ENCODE assay signal across 18 mouse cellular contexts in genomic region chr17:5188400-5188799, GRCm38 (mm10).
DNase-seq lines count a peak whose midpoint lies in the region; ATAC-seq and TF ChIP-seq lines count a peak whose summit lies in the region.
"Had no signal": no experiment of that assay in that cellular context is flagged by ENCODE, and none has a peak within 500 bp of the region (broad histone marks: within the 10 kb centered on the region; RNA-seq: fewer than 3 reads in every experiment).

No protein-coding gene starts in this region.

- H3K4me2 ChIP-seq in embryonic facial prominence, embryonic 13.5 days: no peak overlapping the region
- H3K4me2 ChIP-seq in kidney, embryonic 14.5 days (replicated peaks; ENCODE audit: low read depth, low read length): no peak overlapping the region
- H3K4me2 ChIP-seq in lung, embryonic 14.5 days: no peak overlapping the region

- ATAC-seq in embryonic facial prominence, embryonic 13.5 days (ENCODE audit: insufficient number of reproducible peaks, insufficient read depth, low FRiP score, low TSS enrichment, low read depth): no peak
- ATAC-seq in kidney, embryonic 14.5 days (ENCODE audit: low FRiP score, low TSS enrichment): no peak
- ATAC-seq in lung, embryonic 14.5 days (ENCODE audit: insufficient read depth): no peak
- ATAC-seq: CD4-positive, CD25-positive, alpha-beta regulatory T cell, adult 4 months had no signal

- DNase-seq in embryonic facial prominence, embryonic 10.5 days (ENCODE audit: low spot score): no peak
- DNase-seq in kidney, postnatal 4 days: no peak
- no peak for DNase-seq in lung, embryonic 14.5 days
- DNase-seq in lung, postnatal 25 days (ENCODE audit: low spot score): no peak
- peak; percentile 57 for DNase-seq in A20 (ENCODE audit: low read depth, low spot score)
- no peak for DNase-seq in spleen, postnatal 4 days (ENCODE audit: low spot score in 2 of 2)
- DNase-seq: adrenal gland, postnatal 14 days; cerebellum, postnatal 14 days; gastrocnemius, postnatal 10 days; heart, adult 2 months; heart, postnatal 4 days; kidney, adult 9 months; lung, postnatal 10 days; thymus, adult 2 months had no signal

- no peaks in the 10 kb centered on the region for H3K9me3 ChIP-seq in embryonic facial prominence, embryonic 13.5 days
- H3K9me3 ChIP-seq in embryonic facial prominence, embryonic 10.5 days: no peaks in the 10 kb centered on the region
- no peaks in the 10 kb centered on the region for H3K9me3 ChIP-seq in kidney, embryonic 14.5 days (ENCODE audit: control insufficient read depth, low read length)
- H3K9me3 ChIP-seq in lung, embryonic 14.5 days (ENCODE audit: low read depth, low read length): no peaks in the 10 kb centered on the region
- H3K9me3 ChIP-seq: G1E had no signal

- H3K4me3 ChIP-seq in embryonic facial prominence, embryonic 13.5 days: no peak overlapping the region
- no peak overlapping the region for H3K4me3 ChIP-seq in embryonic facial prominence, embryonic 10.5 days
- H3K4me3 ChIP-seq in kidney, embryonic 14.5 days (ENCODE audit: low read length): no peak overlapping the region
- H3K4me3 ChIP-seq in lung, embryonic 14.5 days (ENCODE audit: low read depth, low read length): no peak overlapping the region
- H3K4me3 ChIP-seq: heart, adult 2 months had no signal

- no peaks in the 10 kb centered on the region for H3K36me3 ChIP-seq in embryonic facial prominence, embryonic 13.5 days
- H3K36me3 ChIP-seq in embryonic facial prominence, embryonic 10.5 days (replicated peaks): no peaks in the 10 kb centered on the region
- no peaks in the 10 kb centered on the region for H3K36me3 ChIP-seq in kidney, embryonic 14.5 days (ENCODE audit: control insufficient read depth, insufficient read depth, low read length)
- no peaks in the 10 kb centered on the region for H3K36me3 ChIP-seq in lung, embryonic 14.5 days (ENCODE audit: insufficient read depth)

- 0 out of 2 replicates have a peak overlapping the region, but pooled peaks have one; percentile 39 for H3K27ac ChIP-seq in embryonic facial prominence, embryonic 13.5 days
- no peak overlapping the region for H3K27ac ChIP-seq in embryonic facial prominence, embryonic 10.5 days (replicated peaks)
- H3K27ac ChIP-seq in kidney, embryonic 14.5 days (ENCODE audit: low read depth, low read length): 0 out of 2 replicates have a peak overlapping the region, but pooled peaks have one; percentile 17
- H3K27ac ChIP-seq in lung, embryonic 14.5 days (ENCODE audit: low read depth): peak overlapping the region; percentile 30; the same call in 1 of the 2 replicates

- WGBS in embryonic facial prominence, embryonic 13.5 days: 66% methylated on average over 7 of the region's 7 CpGs
- 82% methylated on average over 7 of the region's 7 CpGs for WGBS in embryonic facial prominence, embryonic 10.5 days
- WGBS in kidney, embryonic 14.5 days: 86% methylated on average over 7 of the region's 7 CpGs
- WGBS in lung, embryonic 14.5 days: 77% methylated on average over 7 of the region's 7 CpGs

- H3K4me1 ChIP-seq in embryonic facial prominence, embryonic 13.5 days: peaks cover 38% of the 10 kb centered on the region
- peaks cover 46% of the 10 kb centered on the region for H3K4me1 ChIP-seq in embryonic facial prominence, embryonic 10.5 days
- peaks cover 10% of the 10 kb centered on the region; the same call in 1 of the 2 replicates for H3K4me1 ChIP-seq in kidney, embryonic 14.5 days (ENCODE audit: control insufficient read depth, insufficient read depth, low read length)
- no peaks in the 10 kb centered on the region for H3K4me1 ChIP-seq in lung, embryonic 14.5 days (ENCODE audit: insufficient read depth)

- no peaks in the 10 kb centered on the region for H3K27me3 ChIP-seq in embryonic facial prominence, embryonic 13.5 days
- H3K27me3 ChIP-seq in embryonic facial prominence, embryonic 10.5 days (replicated peaks; ENCODE audit: low read depth, poor library complexity, severe bottlenecking): no peaks in the 10 kb centered on the region
- no peaks in the 10 kb centered on the region for H3K27me3 ChIP-seq in kidney, embryonic 14.5 days (ENCODE audit: control insufficient read depth, insufficient read depth, low read length)
- H3K27me3 ChIP-seq in lung, embryonic 14.5 days (ENCODE audit: insufficient read depth, low read length): no peaks in the 10 kb centered on the region

- TF ChIP-seq CTCF in lung, embryonic 14.5 days (IDR thresholded peaks at IDR 0.05; ENCODE audit: low read depth): no peak

- H3K9ac ChIP-seq in embryonic facial prominence, embryonic 13.5 days: no peak overlapping the region
- H3K9ac ChIP-seq in kidney, embryonic 14.5 days (ENCODE audit: low read depth, low read length): no peak overlapping the region
- H3K9ac ChIP-seq in lung, embryonic 14.5 days: no peak overlapping the region
